Mouse (Mus musculus): ENCODE results near the gene Amph. TPM values are rescaled to one million over a fixed set of nuclear protein-coding genes. Genes with fewer than 3 reads are reported as not detected.

The Amph gene
- polyA plus RNA-seq, 1 experiment from 2014 or later, result 3.7 TPM

GRCm38 (mm10) chr13:19160616-19161015 is 212.6 kb downstream of the Amph start:
- ATAC-seq (ENCODE audit: low read depth) (no peak), DNase-seq (ENCODE audit: low spot score) (no peak)
- H3K27ac ChIP-seq (replicated peaks; ENCODE audit: low read depth, low read length), result no peak overlapping the region
- H3K9me3 ChIP-seq (ENCODE audit: control insufficient read depth, low read length), result no peaks in the 10 kb centered on the region
- 68% methylated on average over 7 of the region's 7 CpGs for WGBS
- H3K36me3 ChIP-seq (ENCODE audit: control insufficient read depth, insufficient read depth, low read length), result no peaks in the 10 kb centered on the region
- H3K9ac ChIP-seq (ENCODE audit: low read depth, low read length), result no peak overlapping the region
- H3K4me1 ChIP-seq (ENCODE audit: control insufficient read depth, insufficient read depth, low read length), result no peaks in the 10 kb centered on the region
- no peak overlapping the region for H3K4me3 ChIP-seq (ENCODE audit: low read depth, low read length)
- no peaks in the 10 kb centered on the region for H3K27me3 ChIP-seq (replicated peaks; ENCODE audit: control insufficient read depth, insufficient read depth, low read length)
- H3K4me2 ChIP-seq (ENCODE audit: low read depth, low read length), result no peak overlapping the region

- Histone ChIP-seq H3K27ac (replicated peaks; ENCODE audit: low read depth, low read length) (no peak overlapping the region), H3K9me3 (ENCODE audit: control insufficient read depth, low read length) (no peaks in the 10 kb centered on the region), H3K27me3 (replicated peaks; ENCODE audit: control insufficient read depth, insufficient read depth, low read length) (no peaks in the 10 kb centered on the region), H3K4me2 (ENCODE audit: low read depth, low read length) (no peak overlapping the region), H3K9ac (ENCODE audit: low read depth, low read length) (no peak overlapping the region), H3K4me3 (ENCODE audit: low read depth, low read length) (no peak overlapping the region), H3K36me3 (ENCODE audit: control insufficient read depth, insufficient read depth, low read length) (no peaks in the 10 kb centered on the region), H3K4me1 (ENCODE audit: control insufficient read depth, insufficient read depth, low read length) (no peaks in the 10 kb centered on the region)
- 58% methylated on average over 3 of the region's 7 CpGs for WGBS
- ATAC-seq (ENCODE audit: low read depth) (no peak), DNase-seq (ENCODE audit: low spot score) (no peak)
Observed at GRCm38 (mm10) chr13:19161111-19161510, 213.1 kb downstream of the Amph start.

- no peak for ATAC-seq (ENCODE audit: low read depth)
- H3K4me3 ChIP-seq (ENCODE audit: low read depth, low read length), result no peak overlapping the region
- H3K27ac ChIP-seq (replicated peaks; ENCODE audit: low read depth, low read length), result no peak overlapping the region
- H3K9ac ChIP-seq (ENCODE audit: low read depth, low read length), result no peak overlapping the region
- H3K27me3 ChIP-seq (replicated peaks; ENCODE audit: control insufficient read depth, insufficient read depth, low read length), result no peaks in the 10 kb centered on the region
- H3K4me1 ChIP-seq (ENCODE audit: control insufficient read depth, insufficient read depth, low read length), result no peaks in the 10 kb centered on the region
- H3K36me3 ChIP-seq (ENCODE audit: control insufficient read depth, insufficient read depth, low read length), result no peaks in the 10 kb centered on the region
- no peak overlapping the region for H3K4me2 ChIP-seq (ENCODE audit: low read depth, low read length)
- no peak for DNase-seq (ENCODE audit: low spot score)
- WGBS, result 87% methylated on average over 6 of the region's 6 CpGs
- H3K9me3 ChIP-seq (ENCODE audit: control insufficient read depth, low read length), result no peaks in the 10 kb centered on the region
Observed at GRCm38 (mm10) chr13:19162120-19162519, 214.1 kb downstream of the Amph start.

- H3K4me2 ChIP-seq (ENCODE audit: low read depth, low read length), result no peak overlapping the region
- H3K4me1 ChIP-seq (ENCODE audit: control insufficient read depth, insufficient read depth, low read length), result no peaks in the 10 kb centered on the region
- WGBS, result 60% methylated on average over 1 of the region's 1 CpGs
- H3K4me3 ChIP-seq (ENCODE audit: low read depth, low read length), result no peak overlapping the region
- H3K36me3 ChIP-seq (ENCODE audit: control insufficient read depth, insufficient read depth, low read length), result no peaks in the 10 kb centered on the region
- H3K27me3 ChIP-seq (replicated peaks; ENCODE audit: control insufficient read depth, insufficient read depth, low read length), result no peaks in the 10 kb centered on the region
- H3K27ac ChIP-seq (replicated peaks; ENCODE audit: low read depth, low read length), result no peak overlapping the region
- H3K9me3 ChIP-seq (ENCODE audit: control insufficient read depth, low read length), result no peaks in the 10 kb centered on the region
- ATAC-seq (ENCODE audit: low read depth) (peak; percentile 93), DNase-seq (ENCODE audit: low spot score) (peak; percentile 83)
- H3K9ac ChIP-seq (ENCODE audit: low read depth, low read length), result no peak overlapping the region
Observed at GRCm38 (mm10) chr13:19177662-19178259, 229.8 kb downstream of the Amph start.

GRCm38 (mm10) chr13:19178351-19178750 is 230.3 kb downstream of the Amph start:
- no peak overlapping the region for H3K4me3 ChIP-seq (ENCODE audit: low read depth, low read length)

GRCm38 (mm10) chr13:19182259-19182658 is 234.3 kb downstream of the Amph start:
- Histone ChIP-seq H3K27me3 (replicated peaks; ENCODE audit: control insufficient read depth, insufficient read depth, low read length) (no peaks in the 10 kb centered on the region), H3K4me2 (ENCODE audit: low read depth, low read length) (no peak overlapping the region), H3K4me1 (ENCODE audit: control insufficient read depth, insufficient read depth, low read length) (no peaks in the 10 kb centered on the region), H3K4me3 (ENCODE audit: low read depth, low read length) (no peak overlapping the region), H3K36me3 (ENCODE audit: control insufficient read depth, insufficient read depth, low read length) (no peaks in the 10 kb centered on the region), H3K27ac (replicated peaks; ENCODE audit: low read depth, low read length) (no peak overlapping the region), H3K9ac (ENCODE audit: low read depth, low read length) (no peak overlapping the region), H3K9me3 (ENCODE audit: control insufficient read depth, low read length) (no peaks in the 10 kb centered on the region)
- DNase-seq (ENCODE audit: low spot score) (no peak), ATAC-seq (ENCODE audit: low read depth) (no peak)
- WGBS, result 60% methylated on average over 8 of the region's 8 CpGs

More at GRCm38 (mm10) chr13:19178351-19178750, 230.3 kb downstream of the Amph start:
- H3K9ac ChIP-seq (ENCODE audit: low read depth, low read length), result no peak overlapping the region
- H3K36me3 ChIP-seq (ENCODE audit: control insufficient read depth, insufficient read depth, low read length), result no peaks in the 10 kb centered on the region
- no peak overlapping the region for H3K4me2 ChIP-seq (ENCODE audit: low read depth, low read length)
- no peaks in the 10 kb centered on the region for H3K4me1 ChIP-seq (ENCODE audit: control insufficient read depth, insufficient read depth, low read length)
- no peak overlapping the region for H3K27ac ChIP-seq (replicated peaks; ENCODE audit: low read depth, low read length)
- 82% methylated on average over 5 of the region's 5 CpGs for WGBS
- DNase-seq (ENCODE audit: low spot score) (no peak), ATAC-seq (ENCODE audit: low read depth) (no peak)
- H3K27me3 ChIP-seq (replicated peaks; ENCODE audit: control insufficient read depth, insufficient read depth, low read length), result no peaks in the 10 kb centered on the region
- H3K9me3 ChIP-seq (ENCODE audit: control insufficient read depth, low read length), result no peaks in the 10 kb centered on the region

GRCm38 (mm10) chr13:19190052-19190451 is 242.0 kb downstream of the Amph start:
- no peaks in the 10 kb centered on the region for H3K27me3 ChIP-seq (replicated peaks; ENCODE audit: control insufficient read depth, insufficient read depth, low read length)
- no peak overlapping the region for H3K4me2 ChIP-seq (ENCODE audit: low read depth, low read length)
- no peaks in the 10 kb centered on the region for H3K36me3 ChIP-seq (ENCODE audit: control insufficient read depth, insufficient read depth, low read length)
- no peak overlapping the region for H3K4me3 ChIP-seq (ENCODE audit: low read depth, low read length)
- ATAC-seq (ENCODE audit: low read depth), result no peak
- WGBS, result 52% methylated on average over 6 of the region's 6 CpGs
- no peak overlapping the region for H3K27ac ChIP-seq (replicated peaks; ENCODE audit: low read depth, low read length)
- H3K9me3 ChIP-seq (ENCODE audit: control insufficient read depth, low read length), result no peaks in the 10 kb centered on the region
- no peak for DNase-seq (ENCODE audit: low spot score)
- H3K9ac ChIP-seq (ENCODE audit: low read depth, low read length), result no peak overlapping the region
- H3K4me1 ChIP-seq (ENCODE audit: control insufficient read depth, insufficient read depth, low read length), result no peaks in the 10 kb centered on the region

- H3K4me1 ChIP-seq (ENCODE audit: control insufficient read depth, insufficient read depth, low read length), result no peaks in the 10 kb centered on the region
- H3K4me3 ChIP-seq (ENCODE audit: low read depth, low read length), result no peak overlapping the region
- no peak overlapping the region for H3K27ac ChIP-seq (replicated peaks; ENCODE audit: low read depth, low read length)
- no peaks in the 10 kb centered on the region for H3K27me3 ChIP-seq (replicated peaks; ENCODE audit: control insufficient read depth, insufficient read depth, low read length)
- H3K9ac ChIP-seq (ENCODE audit: low read depth, low read length), result no peak overlapping the region
- no peaks in the 10 kb centered on the region for H3K9me3 ChIP-seq (ENCODE audit: control insufficient read depth, low read length)
- no peak overlapping the region for H3K4me2 ChIP-seq (ENCODE audit: low read depth, low read length)
- ATAC-seq (ENCODE audit: low read depth), result no peak
- no peaks in the 10 kb centered on the region for H3K36me3 ChIP-seq (ENCODE audit: control insufficient read depth, insufficient read depth, low read length)
- DNase-seq (ENCODE audit: low spot score), result no peak
- WGBS, result 85% methylated on average over 4 of the region's 4 CpGs
Observed at GRCm38 (mm10) chr13:19194803-19195202, 246.8 kb downstream of the Amph start.

- Histone ChIP-seq H3K9ac (ENCODE audit: low read depth, low read length) (no peak overlapping the region), H3K9me3 (ENCODE audit: control insufficient read depth, low read length) (no peaks in the 10 kb centered on the region), H3K36me3 (ENCODE audit: control insufficient read depth, insufficient read depth, low read length) (no peaks in the 10 kb centered on the region), H3K4me1 (ENCODE audit: control insufficient read depth, insufficient read depth, low read length) (no peaks in the 10 kb centered on the region), H3K27ac (replicated peaks; ENCODE audit: low read depth, low read length) (no peak overlapping the region), H3K27me3 (replicated peaks; ENCODE audit: control insufficient read depth, insufficient read depth, low read length) (no peaks in the 10 kb centered on the region), H3K4me3 (ENCODE audit: low read depth, low read length) (no peak overlapping the region), H3K4me2 (ENCODE audit: low read depth, low read length) (no peak overlapping the region)
- no peak for ATAC-seq (ENCODE audit: low read depth)
- DNase-seq (ENCODE audit: low spot score), result no peak
- WGBS, result 50% methylated on average over 1 of the region's 1 CpGs
Observed at GRCm38 (mm10) chr13:19195456-19195855, 247.5 kb downstream of the Amph start.
